Mouse (Mus musculus) spleen, adult 2 months (tissue): ENCODE data around the gene Evx2. TPM values are rescaled to one million over a fixed set of nuclear protein-coding genes. Genes with fewer than 3 reads are reported as not detected.
A peak's percentile ranks its signal among the peaks of the same experiment; 100 is the strongest.

Experiments used
- DNase-seq, 2 experiments: peaks; one replicate each; pipeline versions ENCODE4 v3.0.0 to v3.0.0-alpha.2; 2012 to 2021; ENCODE audit warnings: low spot score in 2 of 2, low read depth in 1 of 2
- H3K27ac ChIP-seq: fragments of 200-500 bp; 2 replicates; pipeline ENCODE4 v1.5.1; 2012; ENCODE audit warnings: low read length, inconsistent platforms; ENCODE audit not compliant: insufficient read depth
- H3K27me3 ChIP-seq: fragments of 200-500 bp; 2 replicates; pipeline ENCODE4 v1.6.1; 2012; ENCODE audit warnings: mild to moderate bottlenecking, moderate library complexity, low read length, inconsistent platforms; ENCODE audit not compliant: control insufficient read depth, insufficient read depth
- H3K36me3 ChIP-seq: fragments of 200-500 bp; 2 replicates; pipeline ENCODE4 v1.6.1; 2012; ENCODE audit warnings: mild to moderate bottlenecking, low read length, inconsistent platforms; ENCODE audit not compliant: control insufficient read depth, insufficient read depth
- H3K4me1 ChIP-seq: fragments of 200-500 bp; 2 replicates; pipeline ENCODE4 v1.6.1; 2011; ENCODE audit warnings: inconsistent platforms; ENCODE audit not compliant: control insufficient read depth, insufficient read depth, insufficient read length
- H3K4me3 ChIP-seq: fragments of 200-500 bp; 2 replicates; pipeline ENCODE4 v1.5.1; 2011; ENCODE audit warnings: mild to moderate bottlenecking, inconsistent platforms; ENCODE audit not compliant: insufficient read depth, insufficient read length; ENCODE audit errors: extremely low read depth
- CTCF ChIP-seq: fragments of 200-500 bp; IDR thresholded peaks from 2 replicates; pipeline ENCODE4 v1.5.1; 2011; ENCODE audit warnings: mild to moderate bottlenecking, inconsistent platforms; ENCODE audit not compliant: insufficient read depth, insufficient read length, insufficient replicate concordance; ENCODE audit errors: extremely low read depth
- POLR2A ChIP-seq: fragments of 200-500 bp; IDR thresholded peaks from 2 replicates; pipeline ENCODE4 v1.6.1; 2011; ENCODE audit warnings: low read depth, low read length, inconsistent platforms
- WGBS: fragments of 180-500 bp; shearing (Covaris S2); methylation state at CpG from one replicate; pipeline ENCODE4 v1.1.7; 2018; 5-methylcytosine and 5-hydroxymethylcytosine counted together
- polyA plus RNA-seq: library from polyadenylated mRNA; depleted of rRNA; stranded (reverse); fragments of >200 nt; gene quantifications from 2 replicates; pipeline ENCODE4 v1.2.3, GENCODE M21; 2012

Gene Evx2
- polyA plus RNA-seq, 1 experiment = not detected

GRCm38 (mm10) chr2:74699664-74700545 is 40.5 kb upstream of the Evx2 start:
- Histone ChIP-seq H3K27ac (no peak overlapping the region), H3K36me3 (no peaks in the 10 kb centered on the region), H3K4me1 (peaks cover 9% of the 10 kb centered on the region; the same call in 1 of the 2 replicates), H3K27me3 (peaks cover 52% of the 10 kb centered on the region), H3K4me3 (no peak overlapping the region)
- TF ChIP-seq CTCF (no peak), POLR2A (no peak)
- 29% methylated on average over 23 of the region's 23 CpGs for WGBS
- no peak for DNase-seq

GRCm38 (mm10) chr2:74699053-74699430 is 39.7 kb upstream of the Evx2 start:
- DNase-seq = no peak
- Histone ChIP-seq H3K36me3 (no peaks in the 10 kb centered on the region), H3K27me3 (peaks cover 50% of the 10 kb centered on the region), H3K4me1 (peaks cover 9% of the 10 kb centered on the region; the same call in 1 of the 2 replicates), H3K4me3 (no peak overlapping the region), H3K27ac (no peak overlapping the region)
- TF ChIP-seq POLR2A = no peak
- no peak for TF ChIP-seq CTCF
- 11% methylated on average over 17 of the region's 17 CpGs for WGBS

- peaks cover 47% of the 10 kb centered on the region for H3K27me3 ChIP-seq
- no peak for TF ChIP-seq CTCF
- TF ChIP-seq POLR2A = no peak
- peak overlapping the region; percentile 35; the same call in 1 of the 2 replicates for H3K4me3 ChIP-seq
- H3K27ac ChIP-seq = no peak overlapping the region
- peaks cover 9% of the 10 kb centered on the region; the same call in 1 of the 2 replicates for H3K4me1 ChIP-seq
- DNase-seq = no peak
- H3K36me3 ChIP-seq = no peaks in the 10 kb centered on the region
- WGBS = 4% methylated on average over 81 of the region's 86 CpGs
Observed at GRCm38 (mm10) chr2:74698201-74699052, 39.1 kb upstream of the Evx2 start.

- H3K27me3 ChIP-seq = peaks cover 46% of the 10 kb centered on the region
- TF ChIP-seq POLR2A (no peak), CTCF (no peak)
- H3K36me3 ChIP-seq = no peaks in the 10 kb centered on the region
- WGBS = 2% methylated on average over 43 of the region's 43 CpGs
- peak within 1 kb of the TSS; percentile 35; the same call in 1 of the 2 replicates for H3K4me3 ChIP-seq
- peaks cover 9% of the 10 kb centered on the region; the same call in 1 of the 2 replicates for H3K4me1 ChIP-seq
- H3K27ac ChIP-seq = no peak within 1 kb of the TSS
- no peak for DNase-seq
Observed at GRCm38 (mm10) chr2:74697567-74698121, 38.3 kb upstream of the Evx2 start, which contains the start of gene Hoxd9. Hoxd9 (plus strand) TSS chr2:74697727.

GRCm38 (mm10) chr2:74696442-74697335 is 37.3 kb upstream of the Evx2 start:
- peaks cover 9% of the 10 kb centered on the region; the same call in 1 of the 2 replicates for H3K4me1 ChIP-seq
- H3K4me3 ChIP-seq = no peak overlapping the region
- DNase-seq = no peak
- no peaks in the 10 kb centered on the region for H3K36me3 ChIP-seq
- 14% methylated on average over 34 of the region's 34 CpGs for WGBS
- H3K27ac ChIP-seq = no peak overlapping the region
- TF ChIP-seq CTCF (no peak), POLR2A (no peak)
- peaks cover 53% of the 10 kb centered on the region for H3K27me3 ChIP-seq

GRCm38 (mm10) chr2:74695813-74696430 is 36.6 kb upstream of the Evx2 start:
- peaks cover 9% of the 10 kb centered on the region; the same call in 1 of the 2 replicates for H3K4me1 ChIP-seq
- no peak overlapping the region for H3K27ac ChIP-seq
- no peak for TF ChIP-seq POLR2A
- TF ChIP-seq CTCF = no peak
- H3K27me3 ChIP-seq = peaks cover 60% of the 10 kb centered on the region
- 20% methylated on average over 7 of the region's 7 CpGs for WGBS
- no peak for DNase-seq
- H3K4me3 ChIP-seq = no peak overlapping the region
- H3K36me3 ChIP-seq = no peaks in the 10 kb centered on the region
